Mouse (Mus musculus) embryonic facial prominence, embryonic 10.5 days (tissue): ENCODE results near the gene Wfdc2. TPM values are rescaled to one million over a fixed set of nuclear protein-coding genes. Genes with fewer than 3 reads are reported as not detected.

Source experiments
- DNase-seq: peaks from one replicate; pipeline ENCODE4 v3.0.0-alpha.2; 2017; ENCODE audit warnings: low spot score
- H3K27ac ChIP-seq: fragments of 300-500 bp; sonication (generic); replicated peaks from 2 replicates; pipeline ENCODE4 v1.5.1; 2016; ENCODE audit warnings: mild to moderate bottlenecking
- H3K27me3 ChIP-seq: fragments of 300-500 bp; sonication (generic); replicated peaks from 2 replicates; pipeline ENCODE4 v1.6.1; 2016; ENCODE audit warnings: low read depth, mild to moderate bottlenecking; ENCODE audit not compliant: poor library complexity, severe bottlenecking
- H3K36me3 ChIP-seq: fragments of 300-500 bp; sonication (generic); replicated peaks from 2 replicates; pipeline ENCODE4 v1.6.1; 2016; ENCODE audit warnings: mild to moderate bottlenecking, moderate library complexity
- H3K4me1 ChIP-seq: fragments of 300-500 bp; sonication (generic); 2 replicates; pipeline ENCODE4 v1.6.1; 2016
- H3K4me3 ChIP-seq: fragments of 300-500 bp; sonication (generic); 2 replicates; pipeline ENCODE4 v1.5.1; 2016; ENCODE audit warnings: mild to moderate bottlenecking, moderate library complexity
- H3K9me3 ChIP-seq: fragments of 300-500 bp; sonication (generic); 2 replicates; pipeline ENCODE4 v1.6.1; 2016; ENCODE audit warnings: mild to moderate bottlenecking
- WGBS: fragments of 180-500 bp; shearing (Covaris S2); methylation state at CpG from one replicate; pipeline ENCODE4 v1.1.7; 2016; 5-methylcytosine and 5-hydroxymethylcytosine counted together
- polyA plus RNA-seq: library from polyadenylated mRNA; unstranded; fragments of >200 nt; fragmentation: Nextera tagmentation; extraction: Ambion mirVana; gene quantifications from 2 replicates; pipeline ENCODE4 v1.2.1, GENCODE M21; 2016

The Wfdc2 gene
- polyA plus RNA-seq, 1 experiment from 2014 or later = 59.8 TPM

DNA sequence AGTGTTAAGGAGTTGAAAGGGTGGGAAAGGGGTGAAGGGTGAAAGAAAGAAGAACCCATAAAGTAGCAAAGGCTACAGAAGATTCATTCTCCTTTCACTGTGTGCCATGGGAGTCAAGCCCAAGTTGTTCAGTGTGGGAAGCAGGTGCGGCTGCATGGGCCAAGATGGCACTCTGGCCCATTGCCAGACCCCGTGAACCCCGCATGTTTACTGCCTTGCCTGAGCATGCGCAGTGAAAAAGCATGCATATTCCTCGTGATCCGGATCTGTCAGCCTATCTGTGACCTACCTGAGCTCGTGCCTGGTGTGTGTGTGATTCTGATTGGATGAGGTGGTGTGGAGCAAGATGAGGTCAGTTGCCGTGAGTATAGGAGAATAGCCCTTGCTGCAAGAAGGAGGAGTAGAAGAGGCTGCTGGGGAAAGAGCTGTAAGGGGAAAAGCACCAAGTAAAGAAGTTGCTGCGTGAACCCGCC lies 38.9 kb upstream of the Wfdc2 start:
- DNase-seq = no peak
- Histone ChIP-seq H3K4me3 (no peak overlapping the region), H3K27me3 (peaks cover 19% of the 10 kb centered on the region), H3K4me1 (peaks cover 18% of the 10 kb centered on the region), H3K36me3 (no peaks in the 10 kb centered on the region), H3K9me3 (peaks cover 12% of the 10 kb centered on the region; the same call in 1 of the 2 replicates), H3K27ac (no peak overlapping the region)
- 86% methylated on average over 10 of the region's 10 CpGs for WGBS

DNA sequence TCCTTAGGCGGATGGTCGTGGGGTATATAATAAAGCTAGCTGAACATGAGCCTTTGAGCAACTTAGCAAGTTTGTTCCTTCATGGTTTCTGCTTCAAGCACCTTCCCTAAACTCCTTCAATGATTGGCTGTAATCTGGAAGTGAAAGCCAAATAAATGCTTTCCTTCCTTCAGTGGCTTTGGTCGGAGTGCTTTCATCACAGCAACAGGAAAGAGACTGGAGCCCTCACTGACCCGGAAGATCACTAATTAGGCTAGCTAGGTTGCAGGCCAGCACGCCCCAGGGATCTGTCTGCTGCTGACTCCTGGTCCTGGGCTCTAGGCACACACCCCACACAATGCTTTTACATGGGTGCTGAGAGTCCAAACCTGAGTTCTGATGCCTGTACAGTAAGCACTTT lies 33.7 kb upstream of the Wfdc2 start:
- Histone ChIP-seq H3K27me3 (0 out of 2 replicates have a peak, but pooled peaks cover under 1% of the 10 kb centered on the region), H3K4me1 (peaks cover 5% of the 10 kb centered on the region; the same call in 1 of the 2 replicates), H3K9me3 (peaks cover 12% of the 10 kb centered on the region; the same call in 1 of the 2 replicates), H3K27ac (no peak overlapping the region), H3K36me3 (no peaks in the 10 kb centered on the region), H3K4me3 (no peak overlapping the region)
- no peak for DNase-seq
- WGBS = 54% methylated on average over 5 of the region's 5 CpGs

DNA sequence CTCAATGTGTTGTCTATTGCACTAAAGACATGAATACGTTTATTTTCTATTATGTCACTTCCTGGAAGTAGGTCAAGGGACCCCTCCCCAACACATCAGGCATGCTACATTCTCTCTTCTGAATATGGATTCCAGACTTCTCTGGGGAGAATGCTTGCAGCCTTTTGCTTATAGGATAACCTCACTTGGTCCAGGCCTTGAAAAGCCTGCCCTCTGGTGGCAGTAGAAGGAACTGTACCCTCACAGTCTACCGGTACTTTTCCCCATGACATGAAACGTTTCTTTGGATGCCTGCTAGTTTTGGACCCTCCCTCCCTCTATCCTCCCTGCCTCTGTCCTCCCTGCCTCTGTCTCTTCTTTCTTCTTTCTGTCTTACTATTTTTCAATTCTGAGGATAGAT lies 31.0 kb upstream of the Wfdc2 start:
- Histone ChIP-seq H3K9me3 (peaks cover 7% of the 10 kb centered on the region; the same call in 1 of the 2 replicates), H3K27ac (no peak overlapping the region), H3K27me3 (no peaks in the 10 kb centered on the region), H3K4me3 (no peak overlapping the region), H3K4me1 (peaks cover 5% of the 10 kb centered on the region; the same call in 1 of the 2 replicates), H3K36me3 (no peaks in the 10 kb centered on the region)
- 2% methylated on average over 3 of the region's 3 CpGs for WGBS
- DNase-seq = peak; percentile 77

DNA sequence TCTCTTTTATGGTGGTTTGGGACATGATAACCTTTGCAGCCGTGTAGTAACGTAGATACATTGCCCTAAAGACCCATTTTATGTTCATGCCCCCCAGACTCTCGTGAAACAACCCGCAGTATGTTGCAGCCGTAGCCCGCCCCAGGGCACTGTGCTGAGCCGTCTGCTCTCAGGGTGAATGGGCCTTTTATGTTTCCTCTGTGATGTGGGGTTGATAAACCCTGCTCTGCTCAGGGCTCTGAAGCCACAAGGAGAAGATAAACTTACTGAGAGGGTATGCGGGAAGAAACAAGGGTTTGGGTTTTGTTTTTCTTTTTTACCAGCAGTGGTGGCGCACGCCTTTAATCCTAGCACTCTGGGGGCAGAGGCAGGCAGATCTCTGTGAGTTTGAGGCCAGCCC lies 27.9 kb upstream of the Wfdc2 start:
- DNase-seq = no peak
- Histone ChIP-seq H3K9me3 (no peaks in the 10 kb centered on the region), H3K4me1 (no peaks in the 10 kb centered on the region), H3K27me3 (no peaks in the 10 kb centered on the region), H3K27ac (no peak overlapping the region), H3K36me3 (no peaks in the 10 kb centered on the region), H3K4me3 (no peak overlapping the region)
- 65% methylated on average over 10 of the region's 10 CpGs for WGBS

DNA sequence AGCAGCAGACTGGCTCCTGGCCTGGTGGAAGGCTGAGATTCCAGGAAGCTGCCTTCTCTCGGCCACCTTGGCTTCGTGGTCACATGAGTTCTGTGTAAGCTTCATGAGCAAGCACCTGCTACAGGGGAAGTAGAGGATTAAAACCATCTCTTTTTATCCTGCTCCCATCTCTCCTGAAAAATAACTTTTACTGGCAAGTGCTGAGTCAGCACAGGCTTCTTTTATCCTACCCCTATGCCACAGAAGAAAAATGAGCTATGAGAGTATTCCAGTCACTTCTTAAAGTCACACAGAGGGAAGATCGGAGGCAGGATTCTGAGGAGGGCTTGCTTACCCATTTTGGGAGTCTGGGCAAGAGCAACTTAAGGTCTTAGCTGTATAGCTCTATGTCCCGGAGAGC lies 25.2 kb upstream of the Wfdc2 start:
- no peaks in the 10 kb centered on the region for H3K36me3 ChIP-seq
- 80% methylated on average over 4 of the region's 4 CpGs for WGBS
- H3K27ac ChIP-seq = no peak overlapping the region
- H3K27me3 ChIP-seq = no peaks in the 10 kb centered on the region
- H3K4me3 ChIP-seq = no peak overlapping the region
- no peaks in the 10 kb centered on the region for H3K9me3 ChIP-seq
- peaks cover 13% of the 10 kb centered on the region for H3K4me1 ChIP-seq
- DNase-seq = no peak

DNA sequence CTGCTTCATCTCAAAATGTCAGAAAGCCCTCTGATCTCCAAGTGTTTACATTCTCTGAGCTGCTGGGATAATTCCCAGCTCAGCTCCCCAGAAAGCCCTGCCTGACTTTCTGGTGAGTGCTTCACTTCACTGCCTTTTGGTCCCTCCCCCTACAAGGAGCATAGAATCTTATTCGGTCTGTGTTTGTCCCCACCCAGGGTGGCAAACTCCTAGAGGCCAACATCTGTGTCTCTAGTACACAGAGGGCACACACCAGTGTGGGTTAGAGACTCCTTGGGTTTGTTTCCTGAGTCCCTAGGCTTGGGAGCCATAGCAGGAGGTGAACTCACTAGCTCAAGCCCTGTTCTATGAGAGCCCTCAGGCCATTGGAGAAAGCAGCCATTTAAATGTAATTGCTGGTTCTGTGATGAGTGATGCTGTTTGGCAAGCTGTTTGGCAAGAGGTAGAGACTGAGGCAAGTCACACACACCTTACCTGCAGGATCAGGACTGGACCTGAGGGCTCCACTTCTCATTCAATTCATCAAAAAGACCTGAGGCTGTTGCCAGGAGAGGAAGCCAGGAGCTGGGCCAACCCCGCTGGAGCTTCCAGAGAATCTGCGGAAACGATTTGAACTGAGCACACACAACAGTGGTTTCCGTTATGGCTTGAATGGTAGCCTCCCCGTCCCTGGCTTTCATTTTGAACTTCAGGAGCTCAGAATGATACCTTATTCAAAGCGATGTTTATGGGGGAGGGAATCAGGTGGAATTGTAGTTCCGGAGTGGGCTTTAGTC lies 21.4 kb upstream of the Wfdc2 start:
- 0 out of 2 replicates have a peak overlapping the region, but pooled peaks have one; percentile 36 for H3K27ac ChIP-seq
- WGBS = 39% methylated on average over 8 of the region's 8 CpGs
- H3K4me3 ChIP-seq = no peak overlapping the region; the same call in 1 of the 2 replicates
- no peaks in the 10 kb centered on the region for H3K36me3 ChIP-seq
- H3K9me3 ChIP-seq = no peaks in the 10 kb centered on the region; the same call in 1 of the 2 replicates
- no peak for DNase-seq
- H3K27me3 ChIP-seq = no peaks in the 10 kb centered on the region
- H3K4me1 ChIP-seq = peaks cover 29% of the 10 kb centered on the region

DNA sequence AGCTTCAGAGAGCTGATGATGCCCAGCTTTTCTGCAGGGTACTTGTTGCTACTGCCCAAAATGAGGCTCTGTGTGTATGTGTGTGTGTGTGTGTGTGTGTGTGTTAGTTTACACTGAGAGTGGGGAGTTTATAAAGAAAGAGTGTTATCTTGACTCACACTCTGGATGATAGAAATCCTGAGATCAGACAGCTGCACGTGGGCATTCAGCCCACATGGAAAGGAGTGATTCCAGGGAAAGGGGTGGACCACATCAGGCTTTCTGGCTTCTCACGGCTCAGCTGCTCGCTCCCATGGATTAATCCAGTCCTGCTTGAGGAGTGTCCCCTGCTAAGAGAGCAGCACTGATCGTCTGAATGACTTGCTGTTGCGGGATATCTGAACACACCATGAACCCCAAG lies 20.1 kb upstream of the Wfdc2 start:
- Histone ChIP-seq H3K4me1 (peaks cover 29% of the 10 kb centered on the region), H3K4me3 (no peak overlapping the region), H3K27ac (no peak overlapping the region), H3K27me3 (no peaks in the 10 kb centered on the region), H3K36me3 (no peaks in the 10 kb centered on the region), H3K9me3 (no peaks in the 10 kb centered on the region; the same call in 1 of the 2 replicates)
- no peak for DNase-seq
- 83% methylated on average over 5 of the region's 5 CpGs for WGBS

DNA sequence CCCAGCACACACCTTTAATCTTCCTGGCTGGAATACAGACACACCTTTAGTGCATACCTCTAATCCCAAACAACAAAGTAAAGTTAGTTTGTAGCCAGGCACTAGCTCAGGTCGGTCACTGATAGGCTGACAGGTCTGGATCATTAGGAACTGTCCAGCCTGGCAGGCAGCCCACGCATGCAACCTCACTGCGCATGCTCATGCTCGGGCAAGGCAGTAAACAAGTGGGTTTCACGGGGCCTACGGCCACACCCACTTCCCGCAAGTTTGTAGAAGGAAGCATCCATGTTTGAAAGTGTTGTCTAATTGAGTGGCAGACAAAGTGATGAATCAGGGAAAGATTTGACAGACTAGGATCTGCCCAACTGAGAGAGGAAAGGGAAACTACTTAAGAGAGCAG lies 19.6 kb upstream of the Wfdc2 start:
- H3K9me3 ChIP-seq = no peaks in the 10 kb centered on the region; the same call in 1 of the 2 replicates
- WGBS = 89% methylated on average over 7 of the region's 7 CpGs
- DNase-seq = no peak
- no peak overlapping the region for H3K27ac ChIP-seq
- no peak overlapping the region for H3K4me3 ChIP-seq
- H3K27me3 ChIP-seq = no peaks in the 10 kb centered on the region
- H3K4me1 ChIP-seq = peaks cover 29% of the 10 kb centered on the region
- H3K36me3 ChIP-seq = no peaks in the 10 kb centered on the region

DNA sequence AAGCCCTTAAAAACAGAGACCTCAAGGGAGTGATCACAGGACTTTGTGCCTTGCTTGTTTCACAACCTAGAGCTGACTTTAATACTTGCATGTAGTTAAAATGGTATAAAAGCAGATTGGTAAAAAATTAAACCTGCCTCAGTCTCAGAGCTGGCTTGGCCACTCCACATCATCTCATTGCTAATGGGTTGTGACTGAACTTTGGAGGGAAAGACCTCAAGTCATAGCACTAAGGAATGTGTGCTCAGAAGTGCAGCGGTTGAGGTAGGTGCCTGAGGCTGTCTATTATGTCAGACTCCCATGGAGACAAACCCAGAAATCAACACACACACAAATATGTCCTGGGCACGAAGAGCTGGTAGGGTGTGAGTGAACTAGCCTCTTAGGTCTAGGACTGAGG lies 18.5 kb upstream of the Wfdc2 start:
- DNase-seq = no peak

DNA sequence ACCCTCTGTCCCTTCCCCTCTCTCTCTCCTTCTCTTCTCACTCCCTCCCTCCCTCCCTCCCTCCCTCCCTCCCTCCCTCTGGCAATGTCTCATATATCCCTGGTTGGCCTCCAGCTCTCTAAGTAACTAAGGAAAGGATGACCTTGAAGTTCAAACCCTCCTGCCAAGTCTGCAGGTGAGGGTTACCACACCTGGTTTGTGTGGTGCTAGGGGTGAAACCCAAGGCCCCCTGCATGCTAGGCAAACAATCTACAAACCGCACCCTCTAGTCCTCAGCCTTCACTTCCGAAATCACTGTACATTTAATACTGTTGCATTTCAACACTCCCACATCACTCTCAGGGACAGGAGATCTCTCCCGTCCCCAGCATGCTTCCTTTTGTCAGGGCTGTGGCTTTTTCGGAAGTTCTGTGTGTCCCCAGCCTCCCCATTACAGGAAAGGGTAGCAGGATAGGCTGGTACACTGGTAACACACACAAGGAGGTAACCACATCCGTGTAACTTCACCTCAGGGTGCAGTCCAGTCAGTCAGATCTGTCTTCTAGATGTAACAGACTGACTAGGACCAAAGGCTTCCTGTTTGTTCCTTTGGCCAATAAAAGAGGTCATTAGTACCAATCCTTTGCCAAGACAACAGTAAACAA lies 17.6 kb upstream of the Wfdc2 start:
- no peak overlapping the region for H3K27ac ChIP-seq
- no peaks in the 10 kb centered on the region; the same call in 1 of the 2 replicates for H3K9me3 ChIP-seq
- H3K36me3 ChIP-seq = no peaks in the 10 kb centered on the region
- 50% methylated on average over 5 of the region's 5 CpGs for WGBS
- peaks cover 3% of the 10 kb centered on the region; the same call in 1 of the 2 replicates for H3K27me3 ChIP-seq
- H3K4me3 ChIP-seq = no peak overlapping the region
- H3K4me1 ChIP-seq = peaks cover 32% of the 10 kb centered on the region
- no peak for DNase-seq

More for the DNA sequence above, 18.5 kb upstream of the Wfdc2 start:
- peaks cover 29% of the 10 kb centered on the region for H3K4me1 ChIP-seq
- H3K27ac ChIP-seq = no peak overlapping the region
- H3K36me3 ChIP-seq = no peaks in the 10 kb centered on the region
- no peaks in the 10 kb centered on the region; the same call in 1 of the 2 replicates for H3K9me3 ChIP-seq
- no peak overlapping the region for H3K4me3 ChIP-seq
- no peaks in the 10 kb centered on the region for H3K27me3 ChIP-seq
- 63% methylated on average over 2 of the region's 2 CpGs for WGBS

DNA sequence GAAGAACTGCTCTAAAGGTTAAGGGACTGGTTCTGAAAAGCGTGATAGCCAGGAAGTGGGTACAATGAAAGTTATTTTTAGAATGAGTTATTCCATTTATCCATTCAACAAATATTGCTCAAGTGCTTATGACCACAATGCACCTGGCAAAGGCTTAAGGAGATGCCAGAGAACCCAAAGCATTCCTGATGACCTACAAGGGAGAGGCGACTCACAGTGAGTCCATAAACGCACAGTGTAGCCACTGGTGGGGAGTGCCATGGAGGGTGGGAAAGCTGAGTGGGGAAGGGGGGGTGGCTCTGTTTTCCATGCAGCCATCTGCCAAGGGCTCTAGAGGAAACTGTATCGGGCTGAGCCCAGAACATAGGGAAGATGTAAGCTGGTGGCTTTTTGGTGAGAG lies 12.9 kb upstream of the Wfdc2 start:
- Histone ChIP-seq H3K4me1 (peaks cover 28% of the 10 kb centered on the region), H3K4me3 (no peak overlapping the region), H3K9me3 (no peaks in the 10 kb centered on the region), H3K36me3 (no peaks in the 10 kb centered on the region), H3K27me3 (peaks cover 24% of the 10 kb centered on the region), H3K27ac (no peak overlapping the region)
- WGBS = 45% methylated on average over 4 of the region's 4 CpGs
- DNase-seq = no peak

DNA sequence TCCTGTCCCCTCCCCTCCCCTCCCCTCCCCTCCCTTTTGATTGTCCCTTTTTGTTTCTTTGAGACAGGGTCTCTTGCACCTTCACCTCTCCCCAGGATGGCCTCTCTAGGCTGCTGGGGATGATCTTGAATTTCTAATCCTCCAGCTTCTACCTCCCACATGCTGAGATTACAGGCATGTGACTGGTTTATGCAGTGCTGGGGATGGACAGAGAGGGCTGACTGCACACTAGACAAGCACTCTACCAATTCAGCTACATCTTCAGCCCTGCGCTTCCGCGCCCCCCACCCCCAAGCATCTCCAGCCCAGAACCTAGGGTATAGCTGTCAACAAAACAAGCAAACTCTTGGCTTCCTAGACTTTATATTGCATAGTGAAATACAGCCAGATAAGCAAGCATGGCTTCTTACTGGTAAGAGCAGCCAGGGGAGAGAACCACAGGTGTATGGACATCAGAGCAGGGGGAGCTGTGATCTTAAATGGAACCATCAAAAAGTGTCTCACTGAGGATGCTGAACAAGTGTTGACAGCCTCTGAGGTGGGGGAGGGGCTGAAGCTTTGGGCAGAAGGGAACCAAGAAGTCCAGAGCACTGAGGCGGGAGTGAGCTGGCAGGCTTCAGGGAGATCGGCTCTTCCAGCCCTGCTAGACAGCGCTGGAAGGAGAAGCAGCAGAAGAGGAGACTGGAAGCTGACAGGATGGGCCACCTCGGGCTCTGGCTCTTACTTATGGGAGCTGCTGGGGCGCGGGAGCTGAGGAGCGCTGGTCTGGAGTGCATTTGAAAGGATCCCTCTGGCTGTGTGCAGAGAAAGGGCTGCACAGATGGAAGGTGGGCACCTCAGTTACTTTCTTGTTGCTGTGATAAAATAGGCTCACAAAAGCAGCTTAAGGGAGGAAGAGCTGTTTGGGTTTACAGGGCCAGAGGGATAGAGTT lies 12.0 kb upstream of the Wfdc2 start:
- Histone ChIP-seq H3K27me3 (peaks cover 24% of the 10 kb centered on the region), H3K4me3 (peak overlapping the region; percentile 35; the same call in 1 of the 2 replicates), H3K4me1 (peaks cover 20% of the 10 kb centered on the region), H3K36me3 (no peaks in the 10 kb centered on the region), H3K27ac (peak overlapping the region; percentile 30; the same call in 1 of the 2 replicates), H3K9me3 (no peaks in the 10 kb centered on the region)
- 16% methylated on average over 10 of the region's 10 CpGs for WGBS
- DNase-seq = no peak
